Mouse (Mus musculus) effector memory CD4-positive, alpha-beta T cell, adult 7 months (primary cell): Measurements from ENCODE around the gene Map7d2. TPM values are rescaled to one million over a fixed set of nuclear protein-coding genes. Genes with fewer than 3 reads are reported as not detected.

ENCODE experiments used
- polyA plus RNA-seq: library from polyadenylated mRNA; unstranded; fragments of 100-300 nt; shearing (Covaris generic); gene quantifications from one replicate; pipeline ENCODE4 v1.2.1, GENCODE M21; 2017

Map7d2 gene
- polyA plus RNA-seq: not detected

DNA sequence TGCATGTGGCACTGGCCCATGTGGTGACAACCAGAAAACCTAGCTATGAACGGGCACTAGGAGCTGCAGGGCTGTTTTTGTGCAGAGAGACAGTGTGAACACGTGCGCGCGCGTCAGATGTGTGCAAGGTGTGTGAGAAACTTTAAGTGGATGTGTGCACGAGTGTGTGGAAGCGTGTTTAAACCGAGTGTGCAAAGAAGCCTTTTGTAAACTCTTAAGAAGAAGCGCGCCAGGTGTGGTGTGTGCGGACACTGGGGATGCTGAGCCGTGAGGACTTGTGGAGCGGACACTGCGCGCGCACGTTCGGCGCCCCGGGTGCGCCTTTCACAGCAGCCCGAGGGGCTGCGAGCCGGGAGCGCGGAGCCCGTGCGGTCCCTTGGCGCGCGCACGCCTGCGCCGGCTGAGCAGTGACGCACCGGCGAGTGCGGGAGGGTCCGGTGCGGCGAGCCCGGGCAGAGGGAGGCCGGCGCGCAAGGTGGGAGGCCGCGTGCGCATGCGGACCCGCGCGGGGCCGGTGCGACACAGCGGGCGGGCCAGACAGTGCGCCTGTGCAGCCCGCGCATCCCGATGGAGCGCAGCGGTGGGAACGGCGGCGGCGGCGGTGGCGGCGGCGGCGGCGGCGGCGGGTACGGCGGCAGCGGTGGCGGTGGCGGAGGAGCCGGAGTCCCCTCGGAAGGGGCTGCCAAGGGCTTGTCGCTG, at the start of gene Map7d2:
TSS of gene Map7d2 (plus strand) at position 443 of the 699 bp plus-strand sequence.

DNA sequence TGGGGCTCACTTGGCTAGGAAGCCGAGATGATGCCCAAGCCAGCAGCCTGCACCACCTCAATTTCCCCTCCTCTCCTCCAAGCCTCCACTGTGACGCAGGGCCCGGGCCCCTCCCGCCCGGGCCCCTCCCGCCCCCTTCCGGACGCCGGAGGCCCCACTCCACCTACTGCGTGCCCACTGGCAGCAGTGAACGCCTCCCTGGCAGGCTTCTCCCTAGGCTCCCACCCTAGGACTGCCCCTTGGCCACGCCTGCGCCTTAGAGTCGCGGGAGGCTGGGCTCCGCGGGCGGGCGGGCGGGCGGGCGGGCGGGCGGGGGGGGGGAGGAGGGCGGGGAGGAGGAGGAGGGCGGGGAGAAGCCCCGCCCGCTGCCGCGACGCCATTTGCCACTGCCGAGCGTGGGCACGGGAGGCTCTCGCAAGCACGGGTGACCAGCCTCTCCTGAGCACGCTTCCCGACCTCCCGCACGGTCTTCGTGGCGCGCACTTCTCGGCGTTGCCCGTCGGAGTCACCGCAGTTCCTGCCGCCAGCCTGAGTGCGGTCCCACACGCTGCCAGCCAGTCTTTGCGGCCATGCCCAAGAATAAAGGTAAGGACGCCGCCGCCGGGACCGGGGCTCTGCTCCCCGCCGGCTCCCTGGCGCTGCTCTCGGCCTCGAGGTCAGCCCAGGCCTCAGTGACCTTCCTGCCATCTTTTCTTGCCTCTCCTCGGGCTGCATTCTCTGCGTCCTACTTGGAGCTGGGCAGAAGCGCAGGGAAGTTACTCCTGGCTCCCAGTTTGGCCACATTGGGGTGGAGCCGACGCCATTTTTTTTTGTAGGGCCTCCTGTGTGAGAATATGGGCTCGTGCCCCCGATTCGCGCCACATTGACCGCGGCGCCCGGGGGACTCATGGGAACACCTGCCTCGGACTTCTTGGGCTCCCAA, 42.3 kb upstream of the Map7d2 start, which contains the start of gene Eif1ax:
TSS of gene Eif1ax (plus strand) at position 348 of the 922 bp plus-strand sequence.

GRCm38 (mm10) chrX:159526388-159526787, 112.0 kb downstream of the Map7d2 start, which contains the start of gene Bclaf3:
Gene Bclaf3 (plus strand): TSS chrX:159526688.

Other genes starting within 250 kb of the Map7d2 start
- 14.6 TPM for gene Rps6ka3, start 204.3 kb upstream of the Map7d2 start, polyA plus RNA-seq
- 46.4 TPM for gene Eif1ax, start 42.4 kb upstream of the Map7d2 start, polyA plus RNA-seq
- 23.4 TPM for gene Bclaf3, start 112.1 kb downstream of the Map7d2 start, polyA plus RNA-seq
- 409 TPM for gene Sh3kbp1, start 212.7 kb downstream of the Map7d2 start, polyA plus RNA-seq